Mouse (Mus musculus) inflammation-experienced regulatory T-cells (primary cell): ENCODE results near the gene Ube2e2. TPM values are rescaled to one million over a fixed set of nuclear protein-coding genes. Genes with fewer than 3 reads are reported as not detected.

Source experiments
- polyA plus RNA-seq, 2 experiments: library from polyadenylated mRNA; unstranded; fragments of 100-300 nt; shearing (Covaris generic); gene quantifications; one replicate each; pipeline ENCODE4 v1.2.1; 2017

The Ube2e2 gene
- 1 to 10 TPM; 3.5 to 4.0 TPM for polyA plus RNA-seq

GRCm38 (mm10) chr14:18893947-18894445 lies at the start of gene Ube2e2:
Gene Ube2e2 (minus strand): TSS chr14:18894267.

